In the genomic region with DNA sequence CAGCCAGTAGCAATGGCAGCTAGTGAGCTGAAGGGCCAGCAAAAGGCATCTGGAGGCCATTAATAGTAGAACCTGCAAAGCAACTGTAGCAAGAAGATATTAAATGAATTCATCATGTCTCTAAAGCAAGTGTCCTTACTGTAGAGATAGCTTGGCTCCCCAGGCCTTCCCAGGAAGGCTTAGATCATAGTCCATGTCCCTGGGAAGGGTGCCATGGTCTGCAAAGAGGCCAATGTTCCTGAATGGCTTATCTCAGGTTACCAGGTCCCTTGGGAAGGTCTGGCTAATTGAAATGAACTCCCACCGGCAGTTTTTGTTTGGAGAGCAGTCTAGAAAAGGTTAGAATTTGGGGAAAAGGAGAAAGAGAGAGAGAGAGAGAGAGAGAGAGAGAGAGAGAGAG, we compare ENCODE assay signal across 14 mouse cellular contexts. TPM values are rescaled to one million over a fixed set of nuclear protein-coding genes. Genes with fewer than 3 reads are reported as not detected.
"Had no signal": no experiment of that assay in that cellular context is flagged by ENCODE, and none has a peak within 500 bp of the region (broad histone marks: within the 10 kb centered on the region; RNA-seq: fewer than 3 reads in every experiment).

No protein-coding gene starts in this region.

- H3K27ac ChIP-seq: limb, embryonic 10.5 days; liver, embryonic 13.5 days; lung, embryonic 15.5 days; macrophage; midbrain, embryonic 15.5 days; neural tube, embryonic 12.5 days; stomach, postnatal 0 days had no signal

- H3K36me3 ChIP-seq: limb, embryonic 10.5 days; liver, embryonic 13.5 days; lung, embryonic 15.5 days; neural tube, embryonic 12.5 days had no signal

- H3K9me3 ChIP-seq: limb, embryonic 10.5 days; liver, embryonic 13.5 days; lung, embryonic 15.5 days; megakaryocyte, embryonic 14.5 days; midbrain, embryonic 15.5 days; neural tube, embryonic 12.5 days had no signal

- DNase-seq: kidney, postnatal 10 days; liver, embryonic 13.5 days; liver, postnatal 0 days; lung, postnatal 14 days; thymus, postnatal 14 days had no signal

- ATAC-seq: liver, postnatal 0 days; midbrain, embryonic 15.5 days had no signal

- H3K4me3 ChIP-seq: limb, embryonic 10.5 days; liver, embryonic 13.5 days; lung, embryonic 15.5 days; megakaryocyte, embryonic 14.5 days; midbrain, embryonic 15.5 days; neural tube, embryonic 12.5 days had no signal

- H3K9ac ChIP-seq: liver, embryonic 13.5 days; liver, postnatal 0 days; lung, embryonic 15.5 days; midbrain, embryonic 15.5 days; neural tube, embryonic 12.5 days had no signal

- H3K4me2 ChIP-seq: liver, embryonic 13.5 days; lung, embryonic 15.5 days; midbrain, embryonic 11.5 days; midbrain, embryonic 15.5 days; neural tube, embryonic 12.5 days had no signal

RNA-seq across cellular contexts. Expression of a gene that starts 8.6 kb away (rescaled TPM):
- total RNA-seq: monocyte, adult 5-6 weeks had no signal
- polyA plus RNA-seq: macrophage had no signal

RNA-seq across cellular contexts. Expression of a gene that starts 32.0 kb away (rescaled TPM):
- total RNA-seq: monocyte, adult 5-6 weeks had no signal
- polyA plus RNA-seq: limb, embryonic 10.5 days; liver, embryonic 13.5 days; macrophage; midbrain, embryonic 11.5 days; midbrain, embryonic 15.5 days; neural tube, embryonic 12.5 days had no signal
